Mouse (Mus musculus) kidney, postnatal 0 days (tissue): Measurements from ENCODE around the gene Tal1. TPM values are rescaled to one million over a fixed set of nuclear protein-coding genes. Genes with fewer than 3 reads are reported as not detected.

ENCODE experiments used
- ATAC-seq: fragments of 200-750 bp; cut with Nextera tagmentation; replicated peaks from 2 replicates; pipeline ENCODE4 v1.8.0; 2017; ENCODE audit warnings: low read depth, moderate number of reproducible peaks, moderate TSS enrichment, moderate library complexity; ENCODE audit not compliant: low FRiP score
- DNase-seq: peaks from one replicate; pipeline ENCODE4 v3.0.0-alpha.2; 2016; ENCODE audit warnings: low spot score
- H3K27ac ChIP-seq: fragments of 300-500 bp; sonication (generic); 2 replicates; pipeline ENCODE4 v1.5.1; 2014; ENCODE audit warnings: mild to moderate bottlenecking
- H3K27me3 ChIP-seq: fragments of 300-500 bp; sonication (generic); 2 replicates; pipeline ENCODE4 v1.6.1; 2014; ENCODE audit warnings: low read length, mixed read lengths; ENCODE audit not compliant: insufficient read depth
- H3K36me3 ChIP-seq: fragments of 300-500 bp; sonication (generic); 2 replicates; pipeline ENCODE4 v1.6.1; 2014; ENCODE audit warnings: low read length, mixed read lengths; ENCODE audit not compliant: insufficient read depth
- H3K4me1 ChIP-seq: fragments of 300-500 bp; sonication (generic); replicated peaks from 2 replicates; pipeline ENCODE4 v1.6.1; 2014; ENCODE audit warnings: antibody characterized with exemption, low read length, mixed read lengths; ENCODE audit not compliant: insufficient read depth
- H3K4me2 ChIP-seq: fragments of 300-500 bp; sonication (generic); 2 replicates; pipeline ENCODE4 v1.6.1; 2014; ENCODE audit warnings: mild to moderate bottlenecking, low read length, moderate library complexity, mixed read lengths
- H3K4me3 ChIP-seq: fragments of 300-500 bp; sonication (generic); replicated peaks from 2 replicates; pipeline ENCODE4 v1.5.1; 2014; ENCODE audit warnings: low read depth, low read length
- H3K9ac ChIP-seq: fragments of 300-500 bp; sonication (generic); 2 replicates; pipeline ENCODE4 v1.6.1; 2014; ENCODE audit warnings: low read depth, low read length
- H3K9me3 ChIP-seq: fragments of 300-500 bp; sonication (generic); replicated peaks from 2 replicates; pipeline ENCODE4 v1.6.1; 2016; ENCODE audit warnings: low read length, inconsistent platforms, mixed read lengths
- CTCF ChIP-seq: IDR thresholded peaks from 2 replicates; pipeline ENCODE4 v1.5.1; 2016; ENCODE audit warnings: antibody characterized with exemption, low read depth, mild to moderate bottlenecking, moderate library complexity
- WGBS: fragments of 180-500 bp; shearing (Covaris S2); extraction: QIAGEN DNeasy Blood & Tissue Kit; methylation state at CpG from one replicate; pipeline ENCODE4 v1.1.7; 2014; 5-methylcytosine and 5-hydroxymethylcytosine counted together
- polyA plus RNA-seq: library from polyadenylated mRNA; unstranded; fragments of >200 nt; fragmentation: Nextera tagmentation; extraction: Ambion mirVana; gene quantifications from 2 replicates; pipeline ENCODE4 v1.2.1, GENCODE M21; 2015

Tal1 gene
- polyA plus RNA-seq, 1 experiment from 2014 or later, result 1.1 TPM

GRCm38 (mm10) chr4:115048190-115048589, 8.0 kb upstream of the Tal1 start:
- Histone ChIP-seq H3K27ac (no peak overlapping the region), H3K4me2 (no peak overlapping the region), H3K4me3 (no peak overlapping the region), H3K9ac (no peak overlapping the region), H3K27me3 (peaks cover 30% of the 10 kb centered on the region), H3K4me1 (peaks cover 8% of the 10 kb centered on the region; the same call in 1 of the 2 replicates), H3K9me3 (no peaks in the 10 kb centered on the region), H3K36me3 (no peaks in the 10 kb centered on the region)
- 73% methylated on average over 8 of the region's 8 CpGs for WGBS
- ATAC-seq (no peak), DNase-seq (no peak)
- no peak for TF ChIP-seq CTCF

DNA sequence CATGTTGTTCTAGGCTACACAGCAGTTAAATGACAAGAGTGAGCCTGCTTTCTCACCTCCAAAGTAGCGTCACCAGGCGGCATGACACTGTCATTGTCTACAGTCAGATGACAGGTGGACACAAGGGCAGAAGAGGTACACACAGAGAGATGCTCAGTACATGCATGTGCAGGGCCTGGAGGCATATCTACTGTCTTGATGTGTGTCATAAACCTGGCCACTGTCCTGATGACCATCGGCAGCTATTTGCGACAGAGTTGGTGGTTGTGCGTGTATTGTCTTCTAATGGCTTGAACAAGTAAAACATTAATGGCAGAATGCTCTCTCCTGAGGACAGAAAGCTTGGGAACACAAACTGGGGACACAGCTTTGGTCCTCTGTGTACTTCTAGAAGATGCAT, 5.0 kb upstream of the Tal1 start:
- no peak for DNase-seq
- Histone ChIP-seq H3K9ac (no peak overlapping the region), H3K27me3 (peaks cover 55% of the 10 kb centered on the region), H3K4me2 (no peak overlapping the region), H3K9me3 (no peaks in the 10 kb centered on the region), H3K4me1 (peaks cover 8% of the 10 kb centered on the region; the same call in 1 of the 2 replicates), H3K27ac (no peak overlapping the region), H3K36me3 (no peaks in the 10 kb centered on the region), H3K4me3 (no peak overlapping the region)
- no peak for TF ChIP-seq CTCF
- WGBS, result 77% methylated on average over 5 of the region's 5 CpGs
- ATAC-seq, result no peak

DNA sequence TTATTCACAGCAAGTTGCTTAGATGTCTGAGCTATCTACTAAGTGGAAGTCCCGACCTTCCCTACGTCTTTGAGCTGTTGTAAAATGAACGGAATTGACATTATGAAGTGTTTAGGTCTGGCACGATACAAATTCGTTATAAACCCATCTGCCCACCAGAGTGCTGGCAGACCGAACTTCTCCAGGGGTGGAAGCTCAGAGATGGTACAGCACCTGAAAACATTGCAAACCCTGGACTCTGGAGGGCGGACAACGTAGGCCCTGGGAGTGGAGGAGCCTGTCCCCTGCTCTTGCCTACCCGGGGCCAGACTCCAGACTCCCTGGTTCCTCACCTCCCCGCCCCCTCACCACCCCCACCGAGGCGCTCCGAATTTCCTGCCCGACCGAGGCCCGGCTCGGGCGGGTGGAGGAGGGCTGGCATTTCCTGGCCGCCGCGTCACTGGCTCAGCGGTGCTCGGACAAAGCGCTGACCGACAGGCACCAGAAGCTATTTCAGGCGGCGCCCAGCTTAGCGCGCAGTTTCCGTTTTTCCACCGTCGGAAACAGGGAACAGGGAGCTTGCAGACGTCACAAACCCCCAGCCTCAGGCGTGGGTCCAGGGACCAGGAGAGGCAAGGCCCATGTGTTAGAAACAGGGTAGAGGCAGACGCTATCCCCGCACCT, 3.8 kb upstream of the Tal1 start:
- peak overlapping the region; percentile 68 for H3K27ac ChIP-seq
- peaks cover 61% of the 10 kb centered on the region for H3K27me3 ChIP-seq
- peak overlapping the region; percentile 57 for H3K4me2 ChIP-seq
- H3K9ac ChIP-seq, result peak overlapping the region; percentile 13; the same call in 1 of the 2 replicates
- no peak for TF ChIP-seq CTCF
- H3K4me1 ChIP-seq, result peaks cover 16% of the 10 kb centered on the region; the same call in 1 of the 2 replicates
- no peaks in the 10 kb centered on the region for H3K36me3 ChIP-seq
- ATAC-seq (peak; percentile 69), DNase-seq (peak; percentile 68)
- no peaks in the 10 kb centered on the region for H3K9me3 ChIP-seq
- 2% methylated on average over 36 of the region's 36 CpGs for WGBS
- H3K4me3 ChIP-seq, result peak overlapping the region; percentile 29

GRCm38 (mm10) chr4:115055044-115055443, 1.2 kb upstream of the Tal1 start:
- peaks cover 73% of the 10 kb centered on the region for H3K27me3 ChIP-seq
- 10% methylated on average over 2 of the region's 2 CpGs for WGBS
- H3K4me1 ChIP-seq, result peaks cover 16% of the 10 kb centered on the region; the same call in 1 of the 2 replicates
- no peak for DNase-seq
- H3K4me3 ChIP-seq, result no peak overlapping the region
- no peak for ATAC-seq
- no peak overlapping the region for H3K4me2 ChIP-seq
- H3K9ac ChIP-seq, result no peak overlapping the region
- no peak for TF ChIP-seq CTCF
- no peak overlapping the region for H3K27ac ChIP-seq
- no peaks in the 10 kb centered on the region for H3K36me3 ChIP-seq
- H3K9me3 ChIP-seq, result no peaks in the 10 kb centered on the region

DNA sequence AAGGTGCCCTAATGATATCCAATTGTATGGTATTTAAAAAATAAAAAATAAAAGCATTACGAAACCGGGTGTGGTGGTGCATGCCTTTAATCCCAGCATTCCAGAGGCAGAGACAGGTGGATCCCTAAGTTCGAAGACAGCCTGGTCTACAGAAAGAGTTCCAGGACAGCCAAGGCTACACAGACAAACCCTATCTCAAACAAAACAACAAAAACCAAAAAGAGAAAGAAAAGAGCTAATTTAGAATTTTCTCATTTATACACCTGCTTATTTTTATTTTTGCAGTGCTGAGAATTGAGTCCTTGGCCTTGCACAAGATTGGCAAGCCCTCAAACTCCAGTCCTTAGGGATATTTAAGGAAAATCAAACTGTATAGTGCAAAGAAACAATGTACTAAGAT, 535 bp upstream of the Tal1 start:
- WGBS, result 26% methylated on average over 3 of the region's 3 CpGs
- DNase-seq (no peak), ATAC-seq (no peak)
- no peaks in the 10 kb centered on the region for H3K36me3 ChIP-seq
- H3K4me3 ChIP-seq, result no peak overlapping the region
- H3K27ac ChIP-seq, result no peak overlapping the region
- peaks cover 16% of the 10 kb centered on the region; the same call in 1 of the 2 replicates for H3K4me1 ChIP-seq
- H3K9ac ChIP-seq, result no peak overlapping the region
- H3K27me3 ChIP-seq, result peaks cover 75% of the 10 kb centered on the region
- no peak for TF ChIP-seq CTCF
- no peaks in the 10 kb centered on the region for H3K9me3 ChIP-seq
- no peak overlapping the region for H3K4me2 ChIP-seq

DNA sequence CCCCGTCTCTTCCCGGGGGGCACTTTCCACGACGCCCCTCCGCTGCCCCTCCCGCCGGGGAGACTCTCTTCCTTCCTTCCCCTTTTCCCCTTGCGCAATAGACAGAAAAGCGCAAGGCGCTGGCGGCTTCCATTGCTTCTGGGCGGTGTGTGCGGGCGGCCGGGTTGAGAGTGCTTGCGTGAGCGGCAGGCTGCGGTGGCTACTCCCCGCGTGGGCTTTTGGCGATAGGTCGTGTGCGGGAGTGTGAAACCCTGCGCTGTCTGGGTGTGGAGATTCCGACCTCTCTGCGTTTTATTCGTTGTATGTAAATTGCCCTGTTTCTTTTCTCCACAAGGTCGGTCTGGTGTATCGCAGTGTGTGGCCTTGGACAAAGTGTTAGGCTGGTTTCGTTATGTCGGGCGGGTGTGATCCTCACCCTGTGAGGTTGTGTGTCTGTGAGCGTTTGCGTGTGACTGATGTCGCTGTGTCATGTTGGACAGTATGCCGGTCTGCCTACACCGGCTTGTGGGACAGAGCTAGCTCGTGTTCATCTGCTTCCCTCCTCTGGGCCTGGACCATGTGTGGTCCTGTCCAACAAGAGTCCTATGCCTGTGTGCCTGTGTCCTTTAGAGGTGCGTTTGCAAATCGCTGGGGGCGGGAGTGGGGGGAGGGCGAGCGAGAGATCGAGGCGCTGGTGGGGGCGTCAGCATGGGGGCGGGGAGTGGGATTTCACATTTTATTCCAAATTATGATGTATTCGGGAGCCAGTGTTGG, 871 bp downstream of the Tal1 start:
- H3K27me3 ChIP-seq, result peaks cover 79% of the 10 kb centered on the region
- WGBS, result under 1% methylated on average over 48 of the region's 48 CpGs
- peaks cover 16% of the 10 kb centered on the region; the same call in 1 of the 2 replicates for H3K4me1 ChIP-seq
- no peak for TF ChIP-seq CTCF
- H3K9ac ChIP-seq, result peak overlapping the region; percentile 63
- H3K27ac ChIP-seq, result peak overlapping the region; percentile 81
- peak overlapping the region; percentile 45 for H3K4me3 ChIP-seq
- H3K4me2 ChIP-seq, result peak overlapping the region; percentile 72
- H3K36me3 ChIP-seq, result no peaks in the 10 kb centered on the region
- ATAC-seq, result 0 out of 2 replicates have a peak, but pooled peaks have one; percentile 19
- DNase-seq, result no peak
- no peaks in the 10 kb centered on the region for H3K9me3 ChIP-seq
